Mouse (Mus musculus) testis, adult 2 months (tissue): ENCODE results near the gene Psmd1. TPM values are rescaled to one million over a fixed set of nuclear protein-coding genes. Genes with fewer than 3 reads are reported as not detected.

Experiments
- H3K27ac ChIP-seq: fragments of 200-500 bp; 2 replicates; pipeline ENCODE4 v1.5.1; 2012; ENCODE audit warnings: low read depth, low read length; ENCODE audit not compliant: control insufficient read depth, insufficient read depth
- H3K27me3 ChIP-seq: fragments of 200-500 bp; 2 replicates; pipeline ENCODE4 v1.6.1; 2012; ENCODE audit warnings: mild to moderate bottlenecking, low read length, moderate library complexity; ENCODE audit not compliant: control insufficient read depth, insufficient read depth
- H3K36me3 ChIP-seq: fragments of 200-500 bp; 2 replicates; pipeline ENCODE4 v1.6.1; 2012; ENCODE audit warnings: mild to moderate bottlenecking, low read length; ENCODE audit not compliant: control insufficient read depth, insufficient read depth
- H3K4me1 ChIP-seq: fragments of 200-500 bp; 2 replicates; pipeline ENCODE4 v1.6.1; 2012; ENCODE audit warnings: low read length; ENCODE audit not compliant: control insufficient read depth, insufficient read depth
- H3K4me3 ChIP-seq: fragments of 200-500 bp; 2 replicates; pipeline ENCODE4 v1.5.1; 2012; ENCODE audit warnings: low read depth, mild to moderate bottlenecking, low read length, moderate library complexity, mixed read lengths; ENCODE audit not compliant: control insufficient read depth
- CTCF ChIP-seq: fragments of 200-500 bp; IDR thresholded peaks from 2 replicates; pipeline ENCODE4 v1.5.1; 2012; ENCODE audit warnings: low read depth, mild to moderate bottlenecking, inconsistent platforms, low read length, moderate library complexity; ENCODE audit not compliant: control insufficient read depth, insufficient read depth, insufficient replicate concordance
- POLR2A ChIP-seq: fragments of 200-500 bp; IDR thresholded peaks from 2 replicates; pipeline ENCODE4 v1.6.1; 2012; ENCODE audit warnings: low read depth, mild to moderate bottlenecking, inconsistent platforms, low read length, moderate library complexity; ENCODE audit not compliant: control insufficient read depth
- polyA plus RNA-seq: library from polyadenylated mRNA; depleted of rRNA; stranded (reverse); fragments of >200 nt; gene quantifications from 2 replicates; pipeline ENCODE4 v1.2.3, GENCODE M21; 2012

Gene Psmd1
- polyA plus RNA-seq, 1 experiment = 44.0 TPM

- Histone ChIP-seq H3K27me3 (no peaks in the 10 kb centered on the region), H3K4me3 (no peak overlapping the region), H3K27ac (no peak overlapping the region), H3K36me3 (no peaks in the 10 kb centered on the region), H3K4me1 (peaks cover 7% of the 10 kb centered on the region)
- TF ChIP-seq POLR2A (no peak), CTCF (no peak)
These were observed 86.7 kb downstream of the Psmd1 start for GRCm38 (mm10) chr1:86150929-86151328.

GRCm38 (mm10) chr1:86151376-86151775 is 87.2 kb downstream of the Psmd1 start:
- no peak overlapping the region for H3K27ac ChIP-seq
- H3K27me3 ChIP-seq = no peaks in the 10 kb centered on the region
- no peaks in the 10 kb centered on the region for H3K36me3 ChIP-seq
- H3K4me3 ChIP-seq = no peak overlapping the region
- TF ChIP-seq POLR2A (no peak), CTCF (no peak)
- H3K4me1 ChIP-seq = peaks cover 7% of the 10 kb centered on the region

- Histone ChIP-seq H3K4me3 (no peak overlapping the region), H3K4me1 (peaks cover 7% of the 10 kb centered on the region), H3K27ac (no peak overlapping the region), H3K36me3 (no peaks in the 10 kb centered on the region), H3K27me3 (no peaks in the 10 kb centered on the region)
- TF ChIP-seq POLR2A = no peak
- TF ChIP-seq CTCF = no peak
These were observed 88.4 kb downstream of the Psmd1 start for GRCm38 (mm10) chr1:86152618-86153017.

GRCm38 (mm10) chr1:86154133-86154823 is 90.1 kb downstream of the Psmd1 start, which contains the start of gene Armc9:
Armc9 (plus strand) TSS chr1:86154780.
- H3K36me3 ChIP-seq = peaks cover 1% of the 10 kb centered on the region; the same call in 1 of the 2 replicates
- TF ChIP-seq POLR2A = peak; percentile 98; the same call in 1 of the 2 replicates
- no peak for TF ChIP-seq CTCF
- H3K27ac ChIP-seq = peak within 1 kb of the TSS; percentile 82
- peak within 1 kb of the TSS; percentile 86 for H3K4me3 ChIP-seq
- no peaks in the 10 kb centered on the region for H3K27me3 ChIP-seq
- H3K4me1 ChIP-seq = peaks cover 7% of the 10 kb centered on the region

GRCm38 (mm10) chr1:86154824-86155164 is 90.6 kb downstream of the Psmd1 start:
- Histone ChIP-seq H3K27me3 (no peaks in the 10 kb centered on the region), H3K36me3 (peaks cover 1% of the 10 kb centered on the region; the same call in 1 of the 2 replicates), H3K27ac (peak overlapping the region; percentile 2; the same call in 1 of the 2 replicates), H3K4me3 (peak overlapping the region; percentile 86), H3K4me1 (peaks cover 7% of the 10 kb centered on the region)
- TF ChIP-seq CTCF (no peak), POLR2A (no peak)

- H3K27me3 ChIP-seq = no peaks in the 10 kb centered on the region
- no peak overlapping the region for H3K27ac ChIP-seq
- H3K36me3 ChIP-seq = peaks cover 1% of the 10 kb centered on the region; the same call in 1 of the 2 replicates
- H3K4me1 ChIP-seq = peaks cover 7% of the 10 kb centered on the region
- TF ChIP-seq CTCF (no peak), POLR2A (no peak)
- H3K4me3 ChIP-seq = peak overlapping the region; percentile 86
These were observed 91.9 kb downstream of the Psmd1 start for GRCm38 (mm10) chr1:86156075-86156474.

GRCm38 (mm10) chr1:86156595-86156994 is 92.4 kb downstream of the Psmd1 start:
- TF ChIP-seq CTCF = no peak
- no peak for TF ChIP-seq POLR2A
- peaks cover 7% of the 10 kb centered on the region for H3K4me1 ChIP-seq
- peaks cover 3% of the 10 kb centered on the region for H3K36me3 ChIP-seq
- H3K4me3 ChIP-seq = no peak overlapping the region; the same call in 1 of the 2 replicates
- no peaks in the 10 kb centered on the region for H3K27me3 ChIP-seq
- H3K27ac ChIP-seq = no peak overlapping the region
